Comparison of ENCODE assay signal across 15 mouse cellular contexts in genomic region chr6:30126060-30126459, GRCm38 (mm10).
"Had no signal": no experiment of that assay in that cellular context is flagged by ENCODE, and none has a peak within 500 bp of the region (broad histone marks: within the 10 kb centered on the region; RNA-seq: fewer than 3 reads in every experiment).

No protein-coding gene starts in this region.

- H3K4me2 ChIP-seq: limb, embryonic 13.5 days; neural tube, embryonic 15.5 days had no signal

- H3K9ac ChIP-seq: limb, embryonic 13.5 days; neural tube, embryonic 15.5 days had no signal

- H3K27ac ChIP-seq: kidney, postnatal 0 days; limb, embryonic 13.5 days; midbrain, embryonic 10.5 days; neural tube, embryonic 15.5 days; stomach, postnatal 0 days had no signal

- DNase-seq: kidney, adult 8-10 months; layer of hippocampus, adult 9-11 months; layer of hippocampus, postnatal 36 days; lung, adult 18-20 months; lung, postnatal 36 days; midbrain, embryonic 14.5 days; thymus, postnatal 14 days had no signal

- H3K9me3 ChIP-seq: limb, embryonic 13.5 days; midbrain, embryonic 10.5 days; neural tube, embryonic 15.5 days had no signal

- H3K27me3 ChIP-seq: limb, embryonic 13.5 days; neural tube, embryonic 15.5 days had no signal

- H3K4me3 ChIP-seq: limb, embryonic 13.5 days; midbrain, embryonic 10.5 days; myocyte; neural tube, embryonic 15.5 days had no signal

- H3K4me1 ChIP-seq: midbrain, embryonic 10.5 days; neural tube, embryonic 15.5 days had no signal

- ATAC-seq: inflammation-experienced regulatory T-cells, adult 6 months; intestine, postnatal 0 days had no signal
